Mouse (Mus musculus): ENCODE measurements around the gene Renbp.

- TF ChIP-seq EP300 (optimal IDR thresholded peaks at IDR 0.05) (no peak), CTCF (IDR thresholded peaks at IDR 0.05; ENCODE audit: low read depth) (no peak)
Measured at GRCm38 (mm10) chrX:73942294-73942693, 11.6 kb upstream of the Renbp start.
